Mouse (Mus musculus): ENCODE measurements around the gene Wsb2. TPM values are rescaled to one million over a fixed set of nuclear protein-coding genes. Genes with fewer than 3 reads are reported as not detected.
"Not testable (repeated sequence)": the region's sequence is repeated elsewhere in the genome, so short reads cannot be mapped to it uniquely, and the experiment has no call there.

Wsb2 gene
- polyA plus RNA-seq, 1 experiment, result 328 TPM

- no peak for DNase-seq (ENCODE audit: extremely low spot score in 1 of 2, low spot score in 1 of 2)
Observed at GRCm38 (mm10) chr5:117380199-117380598, 23.1 kb downstream of the Wsb2 start.

GRCm38 (mm10) chr5:117381785-117382184 is 24.7 kb downstream of the Wsb2 start:
- DNase-seq (ENCODE audit: extremely low spot score in 1 of 2, low spot score in 1 of 2), result no peak

GRCm38 (mm10) chr5:117383198-117383597 is 26.1 kb downstream of the Wsb2 start:
- DNase-seq (ENCODE audit: extremely low spot score in 1 of 2, low spot score in 1 of 2), result no peak

GRCm38 (mm10) chr5:117388296-117388751 is 31.2 kb downstream of the Wsb2 start:
- DNase-seq (ENCODE audit: extremely low spot score in 1 of 2, low spot score in 1 of 2), result no peak

- peak; percentile 88 to 96 for DNase-seq (ENCODE audit: extremely low spot score in 1 of 2, low spot score in 1 of 2)
Observed at GRCm38 (mm10) chr5:117388877-117389276, 31.8 kb downstream of the Wsb2 start, which contains the start of gene Rfc5. Rfc5 (minus strand) TSS chr5:117389047.

- no peak for DNase-seq (ENCODE audit: extremely low spot score in 1 of 2, low spot score in 1 of 2)
Observed at GRCm38 (mm10) chr5:117390895-117391294, 33.8 kb downstream of the Wsb2 start.

GRCm38 (mm10) chr5:117395834-117396233 is 38.7 kb downstream of the Wsb2 start:
- no peak for DNase-seq (ENCODE audit: extremely low spot score in 1 of 2, low spot score in 1 of 2)

- DNase-seq (ENCODE audit: extremely low spot score in 1 of 2, low spot score in 1 of 2), result no peak
Observed at GRCm38 (mm10) chr5:117396596-117397014, 39.5 kb downstream of the Wsb2 start.

GRCm38 (mm10) chr5:117397371-117397770 is 40.3 kb downstream of the Wsb2 start:
- no peak for DNase-seq (ENCODE audit: extremely low spot score in 1 of 2, low spot score in 1 of 2)

- DNase-seq (ENCODE audit: extremely low spot score in 1 of 2, low spot score in 1 of 2), result no peak
Observed at GRCm38 (mm10) chr5:117398007-117398550, 41.0 kb downstream of the Wsb2 start.

GRCm38 (mm10) chr5:117399281-117399680 is 42.2 kb downstream of the Wsb2 start:
- no peak for DNase-seq (ENCODE audit: extremely low spot score in 1 of 2, low spot score in 1 of 2)

GRCm38 (mm10) chr5:117403609-117404008 is 46.5 kb downstream of the Wsb2 start:
- no peak for DNase-seq (ENCODE audit: extremely low spot score in 1 of 2, low spot score in 1 of 2)

GRCm38 (mm10) chr5:117404671-117405070 is 47.6 kb downstream of the Wsb2 start:
- DNase-seq (ENCODE audit: extremely low spot score in 1 of 2, low spot score in 1 of 2), result not testable (repeated sequence)

GRCm38 (mm10) chr5:117408216-117408615 is 51.1 kb downstream of the Wsb2 start:
- DNase-seq (ENCODE audit: extremely low spot score in 1 of 2, low spot score in 1 of 2), result peak in 1 of 2 experiments; percentile 64

- no peak for DNase-seq (ENCODE audit: extremely low spot score in 1 of 2, low spot score in 1 of 2)
Observed at GRCm38 (mm10) chr5:117409369-117409768, 52.3 kb downstream of the Wsb2 start.

- DNase-seq (ENCODE audit: extremely low spot score in 1 of 2, low spot score in 1 of 2), result peak; percentile 40 to 73
Observed at GRCm38 (mm10) chr5:117413507-117414501, 56.7 kb downstream of the Wsb2 start, which contains the start of gene Ksr2. Ksr2 (plus strand) TSS chr5:117414000.

- peak in 1 of 2 experiments; percentile 40 for DNase-seq (ENCODE audit: extremely low spot score in 1 of 2, low spot score in 1 of 2)
Observed at GRCm38 (mm10) chr5:117414611-117415010, 57.5 kb downstream of the Wsb2 start.

- peak in 1 of 2 experiments; percentile 31 for DNase-seq (ENCODE audit: extremely low spot score in 1 of 2, low spot score in 1 of 2)
Observed at GRCm38 (mm10) chr5:117415011-117415912, 58.2 kb downstream of the Wsb2 start.

- no peak for DNase-seq (ENCODE audit: extremely low spot score in 1 of 2, low spot score in 1 of 2)
Observed at GRCm38 (mm10) chr5:117417442-117417841, 60.3 kb downstream of the Wsb2 start.
